Mouse (Mus musculus): Measurements from ENCODE around the gene Sec31a.

GRCm38 (mm10) chr5:100360296-100360695 lies 55.7 kb downstream of the Sec31a start:
- TF ChIP-seq CTCF (IDR thresholded peaks at IDR 0.05) (no peak), EP300 (IDR thresholded peaks at IDR 0.05) (no peak)

Measured in lung, postnatal 0 days (tissue).